Mouse (Mus musculus) G1E (cell line): ENCODE measurements around the gene Nr5a1.

ENCODE experiments used
- CTCF ChIP-seq: IDR thresholded peaks from 2 replicates; pipeline ENCODE4 v1.5.1; 2012; ENCODE audit warnings: low read depth, low read length, inconsistent platforms, mixed read lengths
- GATA1 ChIP-seq: IDR thresholded peaks from 2 replicates; pipeline ENCODE4 v1.6.1; 2012; ENCODE audit warnings: borderline replicate concordance, low read length, inconsistent platforms, mixed read lengths
- GATA2 ChIP-seq: IDR thresholded peaks from 2 replicates; pipeline ENCODE4 v1.6.1; 2012; ENCODE audit warnings: low read depth, low read length, inconsistent platforms, borderline replicate concordance
- POLR2AphosphoS5 ChIP-seq: IDR thresholded peaks from 2 replicates; pipeline ENCODE4 v1.6.1; 2012; ENCODE audit warnings: low read depth, low read length, inconsistent platforms; ENCODE audit not compliant: insufficient replicate concordance
- TAL1 ChIP-seq: conservative IDR thresholded peaks from 2 replicates; pipeline ENCODE4 v1.6.1; 2012; ENCODE audit warnings: low read depth, low read length, inconsistent platforms, mixed read lengths

- TF ChIP-seq CTCF, result no peak
- no peak for TF ChIP-seq TAL1
- no peak for TF ChIP-seq GATA1
- no peak for TF ChIP-seq POLR2AphosphoS5
- no peak for TF ChIP-seq GATA2
These were observed 2.1 kb downstream of the Nr5a1 start for GRCm38 (mm10) chr2:38712076-38712768.
